Mouse (Mus musculus) neutrophil, adult 5-6 weeks (primary cell): ENCODE results near the gene Raet1e. TPM values are rescaled to one million over a fixed set of nuclear protein-coding genes. Genes with fewer than 3 reads are reported as not detected.
"Not testable (repeated sequence)": the region's sequence is repeated elsewhere in the genome, so short reads cannot be mapped to it uniquely, and the experiment has no call there.

Experiments
- ATAC-seq: fragments of 151-379, 151-347 bp; 2 replicates; pipeline ENCODE4 v1.8.0; 2017; ENCODE audit warnings: mild to moderate bottlenecking, moderate TSS enrichment; ENCODE audit not compliant: insufficient number of reproducible peaks, poor library complexity, low FRiP score, severe bottlenecking; ENCODE audit errors: extremely low read depth
- total RNA-seq: library from RNA; stranded (forward); fragments of 200-1000 nt; gene quantifications from 2 replicates; pipeline ENCODE4 v1.2.3, GENCODE M21; 2017

The Raet1e gene
- total RNA-seq, 1 experiment from 2014 or later = not detected

GRCm38 (mm10) chr10:22270879-22271786 is 112.8 kb downstream of the Raet1e start:
- ATAC-seq = peak; percentile 59; the same call in 1 of the 2 replicates

- ATAC-seq = peak; percentile 44
Observed at GRCm38 (mm10) chr10:22272914-22273683, 114.7 kb downstream of the Raet1e start.

- ATAC-seq = no peak; the same call in 1 of the 2 replicates
Observed at GRCm38 (mm10) chr10:22273684-22274305, 115.4 kb downstream of the Raet1e start.

DNA sequence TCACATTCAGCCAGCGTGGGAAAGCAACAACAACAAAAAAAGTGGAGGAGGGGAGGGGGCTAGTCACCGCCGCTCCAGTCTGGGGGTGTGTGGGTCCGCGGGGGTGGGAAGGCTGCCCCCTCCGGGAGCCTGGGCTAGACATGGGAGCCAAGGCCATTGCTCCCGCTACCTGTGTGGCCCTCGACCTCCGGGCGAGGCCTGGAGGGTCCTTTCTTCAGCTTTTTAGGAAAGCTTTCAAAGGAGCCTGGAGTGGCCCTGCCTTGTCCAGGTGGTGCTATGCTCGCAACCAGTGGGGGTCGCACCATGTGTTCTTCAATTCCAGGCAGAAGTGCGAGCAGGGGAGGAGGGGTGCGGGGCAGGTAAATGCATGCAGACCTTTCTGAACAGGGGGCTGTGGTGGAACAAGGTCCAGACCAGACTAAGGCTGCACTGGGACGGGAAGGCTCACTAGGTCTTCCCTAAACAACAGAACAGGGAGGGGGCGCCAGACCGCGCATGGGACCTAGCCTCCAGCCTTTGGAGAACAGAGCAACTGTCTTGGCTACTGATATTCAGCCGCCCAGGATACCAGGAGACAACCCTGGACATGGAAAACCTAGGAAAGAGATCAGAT is 116.2 kb downstream of the Raet1e start:
- ATAC-seq = no peak

- ATAC-seq = not testable (repeated sequence)
Observed at GRCm38 (mm10) chr10:22278468-22278867, 120.1 kb downstream of the Raet1e start.

DNA sequence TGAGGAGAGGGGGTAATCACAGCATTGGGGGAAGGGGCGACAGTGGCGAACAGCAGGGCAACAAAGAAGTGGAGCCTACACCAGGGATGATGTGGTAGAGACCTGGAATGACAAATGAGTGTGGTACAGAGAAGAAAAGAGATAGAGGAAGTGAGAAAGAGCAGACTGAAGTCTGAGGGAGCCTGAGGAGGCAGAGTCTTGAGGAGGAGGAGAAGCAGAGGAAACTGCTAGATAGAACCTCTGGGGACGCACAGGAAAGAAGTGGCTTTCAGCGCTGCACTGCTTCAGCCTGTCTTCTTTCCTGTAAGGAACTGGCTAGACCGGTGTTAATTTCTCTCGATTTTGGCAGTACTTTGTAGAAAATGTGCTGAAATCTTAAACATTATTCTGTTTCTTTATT is 124.4 kb downstream of the Raet1e start:
- peak; percentile 77 for ATAC-seq

DNA sequence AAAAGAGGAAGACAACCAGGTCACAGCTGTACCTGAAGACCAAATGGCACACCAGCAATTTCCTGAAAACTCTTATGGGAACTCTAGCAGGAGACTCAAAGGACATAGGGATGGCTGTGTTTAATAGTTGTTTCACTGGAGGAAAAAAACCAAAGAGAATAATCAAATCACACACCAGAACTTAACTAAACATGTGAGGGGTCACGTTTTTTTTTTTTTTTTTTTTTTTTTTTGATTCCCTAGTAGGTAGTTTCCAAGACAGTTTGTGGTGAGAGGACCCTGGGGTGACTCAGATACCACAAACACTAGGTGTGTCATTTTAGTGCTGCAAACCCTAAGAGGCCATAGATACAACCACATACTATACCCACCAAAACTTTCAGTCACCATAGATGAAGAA is 137.3 kb downstream of the Raet1e start:
- no peak; the same call in 1 of the 2 replicates for ATAC-seq

GRCm38 (mm10) chr10:22297033-22297762 is 138.8 kb downstream of the Raet1e start:
- ATAC-seq = no peak

DNA sequence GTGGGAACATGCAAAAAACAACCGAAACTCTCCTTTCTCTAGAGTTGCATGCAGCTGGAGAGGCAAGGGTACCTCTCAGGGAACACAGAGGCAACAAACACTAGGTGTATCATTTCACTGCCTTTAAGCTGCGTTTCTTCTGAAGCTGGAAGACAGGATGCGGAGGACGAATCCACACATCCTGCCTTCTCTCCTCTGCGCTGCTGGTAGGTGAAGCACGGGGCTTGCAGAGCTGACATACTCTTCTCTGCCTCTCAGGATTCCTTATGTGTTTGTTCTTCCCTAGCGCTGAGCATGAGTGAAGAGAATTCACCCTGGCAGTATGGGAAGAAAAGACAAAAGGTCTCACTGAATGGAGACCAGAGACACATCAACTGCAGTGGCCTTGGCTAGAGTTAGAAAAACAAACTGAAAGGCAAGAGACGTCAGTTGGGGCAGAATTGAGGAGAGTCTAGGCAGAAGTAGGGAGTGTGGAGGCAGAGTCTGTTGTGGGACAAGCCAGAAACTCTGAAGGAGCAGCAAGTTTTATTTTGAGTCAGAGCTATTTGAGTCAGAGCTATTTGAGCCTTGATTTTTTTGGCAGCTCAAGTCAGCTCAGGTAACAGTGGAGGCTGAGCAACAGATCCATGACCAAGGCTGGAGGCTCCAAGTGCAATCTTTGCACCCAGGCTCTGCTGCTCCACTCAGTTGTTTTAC is 139.5 kb downstream of the Raet1e start:
- ATAC-seq = no peak

GRCm38 (mm10) chr10:22299324-22299723 is 141.0 kb downstream of the Raet1e start:
- ATAC-seq = no peak

GRCm38 (mm10) chr10:22301641-22302040 is 143.3 kb downstream of the Raet1e start:
- peak; percentile 47 for ATAC-seq

DNA sequence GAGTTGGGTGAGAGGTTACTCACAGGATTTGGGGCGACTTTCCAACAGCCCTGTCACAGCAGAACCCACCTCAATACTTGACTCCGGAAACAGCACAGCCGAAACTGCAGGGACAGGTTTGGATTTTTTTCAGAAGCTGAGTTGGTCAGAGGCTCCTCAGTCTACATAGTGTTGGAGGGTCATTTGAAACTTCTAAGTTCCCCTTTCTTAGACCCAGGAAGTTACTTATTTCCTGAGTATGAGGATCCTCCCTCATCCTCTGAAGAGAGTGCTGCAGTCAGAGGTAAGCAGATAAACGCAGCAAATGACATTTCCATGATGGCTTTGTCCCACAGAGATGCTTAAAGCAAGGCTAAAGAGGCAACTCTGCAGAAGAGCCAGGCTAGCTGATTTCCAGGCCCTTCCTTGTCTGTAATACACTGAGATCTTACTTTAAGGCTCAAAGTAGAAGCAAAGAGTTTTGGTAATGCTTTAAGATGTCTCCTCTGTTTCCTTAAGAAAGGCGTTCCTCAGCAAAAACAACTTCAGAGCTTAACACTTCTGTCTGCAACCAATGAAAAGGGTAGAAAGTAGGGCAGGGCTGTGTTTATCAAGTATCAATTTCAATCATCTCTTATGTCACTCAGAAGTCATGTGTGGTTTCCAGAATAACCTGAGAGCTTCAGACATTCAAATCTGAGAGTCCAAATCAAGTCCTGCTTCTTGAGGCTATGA is 144.1 kb downstream of the Raet1e start:
- ATAC-seq = peak; percentile 59

- no peak for ATAC-seq
Observed at GRCm38 (mm10) chr10:22303736-22304135, 145.4 kb downstream of the Raet1e start.

DNA sequence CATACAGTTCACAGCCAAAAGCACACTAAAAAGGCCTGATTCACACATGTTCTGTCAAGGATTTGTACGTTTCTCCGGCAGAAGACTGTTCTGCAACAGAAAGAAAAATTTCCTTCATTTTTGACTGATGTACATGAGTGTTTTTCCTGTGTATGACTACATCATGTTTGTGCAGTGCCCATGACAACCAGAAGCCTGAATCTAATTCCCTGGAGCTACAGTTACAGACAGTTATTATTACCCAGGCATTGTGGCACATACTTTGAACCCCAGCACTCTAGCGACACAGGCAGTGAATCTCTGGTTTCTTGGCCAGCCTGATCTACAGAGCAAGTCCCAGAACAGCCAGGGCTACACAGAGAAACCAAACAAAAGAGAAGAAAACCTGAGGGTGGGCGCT is 147.4 kb downstream of the Raet1e start:
- no peak for ATAC-seq

- peak; percentile 85 for ATAC-seq
Observed at GRCm38 (mm10) chr10:22306452-22306851, 148.1 kb downstream of the Raet1e start.

- peak; percentile 22; the same call in 1 of the 2 replicates for ATAC-seq
Observed at GRCm38 (mm10) chr10:22308221-22308620, 149.9 kb downstream of the Raet1e start.

DNA sequence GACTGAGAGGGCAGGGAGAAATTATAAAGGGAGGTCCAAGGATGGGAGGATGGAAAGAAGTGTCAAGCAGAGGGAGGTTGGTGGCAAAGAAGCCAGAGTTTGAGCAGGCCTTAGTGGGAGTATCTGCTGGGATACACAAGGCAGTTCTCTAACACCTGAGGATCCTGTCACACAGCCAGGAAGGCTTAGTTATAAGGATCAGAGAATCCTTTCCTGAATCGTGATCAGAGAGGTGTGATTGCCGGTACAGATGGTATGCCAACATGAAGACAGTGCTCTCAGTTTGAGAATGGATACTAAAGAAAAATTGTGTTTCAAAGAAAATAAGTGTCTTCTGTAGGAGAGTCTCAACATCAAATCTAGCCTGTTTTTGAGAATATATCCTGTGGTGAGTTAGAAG is 164.5 kb downstream of the Raet1e start:
- no peak for ATAC-seq
